Mouse (Mus musculus): Measurements from ENCODE around the gene Ptprt.

DNA sequence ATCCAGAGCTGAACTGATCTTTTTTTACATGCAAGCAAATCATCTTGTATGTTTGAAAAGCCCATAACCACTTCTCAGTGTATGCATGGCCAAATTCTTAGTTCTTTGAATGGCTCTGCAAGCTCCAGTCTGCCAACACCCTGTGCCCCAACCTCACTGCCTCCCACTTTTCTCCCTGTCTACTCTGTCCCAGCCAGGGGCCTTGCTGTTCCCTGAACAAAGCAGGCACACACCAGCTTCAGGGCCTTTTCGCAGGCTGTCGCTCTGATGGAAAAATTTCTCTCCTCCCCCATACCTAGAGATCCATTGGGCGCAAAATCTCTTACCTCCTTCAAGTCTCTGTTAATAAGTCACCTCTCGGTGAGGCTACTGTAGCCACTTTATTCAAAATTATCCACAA, 610.7 kb downstream of the Ptprt start:
- TF ChIP-seq CTCF (conservative IDR thresholded peaks at IDR 0.05; ENCODE audit: insufficient read depth, insufficient read length, low read depth, low read length) (no peak), POLR2A (IDR thresholded peaks at IDR 0.05; ENCODE audit: low read depth, low read length) (no peak)

All from kidney, adult 2 months (tissue).